Mouse (Mus musculus): ENCODE results near the gene Efcab3. TPM values are rescaled to one million over a fixed set of nuclear protein-coding genes. Genes with fewer than 3 reads are reported as not detected.

Efcab3 gene
- polyA plus RNA-seq (2017; shearing (Covaris generic)), result not detected

GRCm38 (mm10) chr11:105063292-105063691 lies at the start of gene Efcab3:
TSS of gene Efcab3 (plus strand) at chr11:105063592.

GRCm38 (mm10) chr11:105125735-105126519 lies 62.5 kb downstream of the Efcab3 start, which contains the start of gene Mettl2:
TSS of gene Mettl2 (plus strand) at chr11:105126425.

GRCm38 (mm10) chr11:105146593-105146992 lies 83.2 kb downstream of the Efcab3 start, which contains the start of gene Gm10842:
TSS of gene Gm10842 (plus strand) at chr11:105146893.

Other genes with a start within 250 kb of the Efcab3 start
- 10 to 100 TPM; 15.3 to 21.3 TPM for gene Mettl2, start 62.8 kb downstream of the Efcab3 start, polyA plus RNA-seq (2017; shearing (Covaris generic))
- not detected for gene Gm10842, start 83.3 kb downstream of the Efcab3 start, polyA plus RNA-seq (2017; shearing (Covaris generic))
- 10 to 100 TPM; 23.8 to 28.6 TPM for gene Tlk2, start 115.2 kb downstream of the Efcab3 start, polyA plus RNA-seq (2017; shearing (Covaris generic))
- not detected for gene Mrc2, start 229.1 kb downstream of the Efcab3 start, polyA plus RNA-seq (2017; shearing (Covaris generic))